In the genomic region with DNA sequence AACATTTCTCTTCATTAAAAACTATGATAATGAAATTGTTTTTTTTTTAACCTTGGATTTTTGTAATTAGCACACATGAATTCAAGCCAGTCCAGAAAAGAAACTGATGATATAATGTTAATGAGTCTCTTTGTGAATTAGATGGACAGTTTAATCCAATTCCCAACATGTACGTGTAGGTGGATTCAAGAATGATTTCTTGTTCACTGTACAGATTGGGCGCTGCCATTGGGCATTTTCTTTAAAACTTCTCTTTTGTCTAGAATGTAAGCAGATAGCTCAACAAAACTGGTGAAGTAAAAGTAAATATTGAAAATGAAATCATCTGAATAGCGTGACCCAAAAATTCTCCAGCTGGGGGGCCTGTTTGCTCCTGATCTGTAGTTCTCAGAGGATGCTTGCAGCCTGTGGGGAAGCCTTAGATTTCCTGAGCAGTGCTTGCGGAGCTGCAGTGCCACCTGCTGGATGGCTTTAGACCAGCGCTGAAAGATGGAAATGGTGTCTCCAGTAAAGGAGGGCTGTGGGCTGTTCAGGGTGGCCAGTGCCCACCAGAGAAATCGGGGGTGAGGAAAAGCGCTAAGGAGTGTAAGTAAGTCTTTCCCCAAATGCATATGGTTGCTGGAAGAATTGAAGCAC, we compare ENCODE assay signal across 9 mouse cellular contexts. TPM values are rescaled to one million over a fixed set of nuclear protein-coding genes. Genes with fewer than 3 reads are reported as not detected.
DNase-seq lines count a peak whose midpoint lies in the region; ATAC-seq and TF ChIP-seq lines count a peak whose summit lies in the region.
"Had no signal": no experiment of that assay in that cellular context is flagged by ENCODE, and none has a peak within 500 bp of the region (broad histone marks: within the 10 kb centered on the region; RNA-seq: fewer than 3 reads in every experiment).

No protein-coding gene starts in this region.

- H3K9me3 ChIP-seq in G1E (replicated peaks), result no peaks in the 10 kb centered on the region
- H3K9me3 ChIP-seq in forebrain, embryonic 15.5 days, result no peaks in the 10 kb centered on the region
- H3K9me3 ChIP-seq in hindbrain, embryonic 12.5 days (replicated peaks), result no peaks in the 10 kb centered on the region
- H3K9me3 ChIP-seq: liver, embryonic 15.5 days had no signal

- H3K4me1 ChIP-seq in G1E (ENCODE audit: insufficient read depth, low read depth, low read length), result 0 out of 2 replicates have a peak, but pooled peaks cover 2% of the 10 kb centered on the region
- H3K4me1 ChIP-seq in forebrain, embryonic 15.5 days, result no peaks in the 10 kb centered on the region
- H3K4me1 ChIP-seq in hindbrain, embryonic 12.5 days, result no peaks in the 10 kb centered on the region
- H3K4me1 ChIP-seq: liver, embryonic 15.5 days had no signal

- peak; percentile 34 for DNase-seq in G1E (ENCODE audit: low spot score)
- peak; percentile 76 for DNase-seq in cerebellum, adult 11 months
- peak; percentile 72 for DNase-seq in layer of hippocampus, adult 9-11 months
- DNase-seq in lung, postnatal 10 days, result peak; percentile 86
- peak; percentile 45 for DNase-seq in retina, adult 2 months (ENCODE audit: low read depth, low spot score)
- peak; percentile 80 for DNase-seq in thymus, postnatal 14 days

- H3K27me3 ChIP-seq in G1E (ENCODE audit: insufficient read depth, low read length), result no peaks in the 10 kb centered on the region
- no peaks in the 10 kb centered on the region for H3K27me3 ChIP-seq in forebrain, embryonic 15.5 days
- H3K27me3 ChIP-seq in hindbrain, embryonic 12.5 days, result no peaks in the 10 kb centered on the region
- H3K27me3 ChIP-seq: liver, embryonic 15.5 days had no signal

- peak; percentile 64 for ATAC-seq in G1E (ENCODE audit: extremely low read depth, insufficient number of reproducible peaks, low FRiP score, poor library complexity, severe bottlenecking)
- peak; percentile 91 for ATAC-seq in forebrain, embryonic 15.5 days (replicated peaks)
- peak; percentile 79; the same call in 1 of the 2 replicates for ATAC-seq in hindbrain, embryonic 12.5 days (ENCODE audit: low FRiP score)

- no peak overlapping the region for H3K27ac ChIP-seq in forebrain, embryonic 15.5 days (replicated peaks)
- H3K27ac ChIP-seq in hindbrain, embryonic 12.5 days, result no peak overlapping the region
- H3K27ac ChIP-seq: liver, embryonic 15.5 days had no signal

- H3K4me3 ChIP-seq in G1E (ENCODE audit: low read depth, low read length), result no peak overlapping the region
- no peak overlapping the region for H3K4me3 ChIP-seq in forebrain, embryonic 15.5 days
- no peak overlapping the region for H3K4me3 ChIP-seq in hindbrain, embryonic 12.5 days
- H3K4me3 ChIP-seq: liver, embryonic 15.5 days had no signal

- no peak overlapping the region for H3K4me2 ChIP-seq in forebrain, embryonic 15.5 days (replicated peaks)
- H3K4me2 ChIP-seq in hindbrain, embryonic 12.5 days (replicated peaks), result no peak overlapping the region
- H3K4me2 ChIP-seq: liver, embryonic 15.5 days had no signal

- TF ChIP-seq CTCF in G1E (IDR thresholded peaks at IDR 0.05; ENCODE audit: low read depth, low read length), result peak; percentile 57

- WGBS in forebrain, embryonic 15.5 days, result 30% methylated on average over 7 of the region's 7 CpGs
- 42% methylated on average over 7 of the region's 7 CpGs for WGBS in hindbrain, embryonic 12.5 days

- H3K9ac ChIP-seq in forebrain, embryonic 15.5 days (replicated peaks), result no peak overlapping the region
- no peak overlapping the region for H3K9ac ChIP-seq in hindbrain, embryonic 12.5 days
- H3K9ac ChIP-seq: liver, embryonic 15.5 days had no signal

- peaks cover 78% of the 10 kb centered on the region for H3K36me3 ChIP-seq in G1E (replicated peaks)
- H3K36me3 ChIP-seq in forebrain, embryonic 15.5 days, result peaks cover 19% of the 10 kb centered on the region; the same call in 1 of the 2 replicates
- H3K36me3 ChIP-seq in hindbrain, embryonic 12.5 days, result peaks cover 31% of the 10 kb centered on the region

RNA-seq across cellular contexts. Expression of gene Spred1, which starts 59.2 kb away (rescaled TPM):
- total RNA-seq in G1E (2014; fragmentation: Nextera tagmentation), result 42.1 and 52.2 TPM in 2 replicates
- total RNA-seq in G1E (2017), result 76.0 and 78.1 TPM in 2 replicates
- polyA plus RNA-seq in G1E (2012), result 3.9 and 5.4 TPM in 2 replicates
- 11.6 and 13.1 TPM in 2 replicates for polyA plus RNA-seq in forebrain, embryonic 15.5 days (2015; fragmentation: Nextera tagmentation; extraction: Ambion mirVana)
- 21.0 and 23.4 TPM in 2 replicates for polyA plus RNA-seq in hindbrain, embryonic 12.5 days (2016; fragmentation: Nextera tagmentation; extraction: Ambion mirVana)

Comparison
In these comparisons a context has a peak if more than half of its experiments do, and no peak if none do; other contexts are left out.
1. DNase-seq: peak in every context shown above with its lines; median percentile 86 in lung, postnatal 10 days; 80 in thymus, postnatal 14 days; 76 in cerebellum, adult 11 months; 72 in layer of hippocampus, adult 9-11 months; 45 in retina, adult 2 months; 34 in G1E.